7 mouse cellular contexts compared by ENCODE assay signal in genomic region chr14:45456502-45456846, GRCm38 (mm10). TPM values are rescaled to one million over a fixed set of nuclear protein-coding genes. Genes with fewer than 3 reads are reported as not detected.
DNase-seq lines count a peak whose midpoint lies in the region; ATAC-seq and TF ChIP-seq lines count a peak whose summit lies in the region.

No protein-coding gene starts in this region.

- peaks cover 36% of the 10 kb centered on the region for H3K4me1 ChIP-seq in midbrain, embryonic 10.5 days
- H3K4me1 ChIP-seq in midbrain, embryonic 16.5 days (ENCODE audit: control insufficient read depth, insufficient read depth, low read length) = peaks cover 11% of the 10 kb centered on the region; the same call in 1 of the 2 replicates
- peaks cover 47% of the 10 kb centered on the region for H3K4me1 ChIP-seq in heart, postnatal 0 days (ENCODE audit: control insufficient read depth, insufficient read depth)
- H3K4me1 ChIP-seq in lung, embryonic 16.5 days (replicated peaks; ENCODE audit: control insufficient read depth, insufficient read depth, low read length) = peaks cover 19% of the 10 kb centered on the region

- TF ChIP-seq EP300 in heart, postnatal 0 days (IDR thresholded peaks at IDR 0.05; ENCODE audit: low read depth) = peak; percentile 81

- no peak for DNase-seq in midbrain, embryonic 10.5 days (ENCODE audit: low spot score)
- peak; percentile 72 for DNase-seq in heart, postnatal 0 days (ENCODE audit: low spot score)
- no peak for DNase-seq in adrenal gland, adult 8-10 months
- DNase-seq in ovary, postnatal 36 days (ENCODE audit: low spot score) = no peak
- no peak for DNase-seq in spleen, postnatal 36 days (ENCODE audit: low spot score in 2 of 2)

- H3K4me3 ChIP-seq in midbrain, embryonic 10.5 days = no peak overlapping the region
- H3K4me3 ChIP-seq in midbrain, embryonic 16.5 days (ENCODE audit: low read depth, low read length) = no peak overlapping the region
- H3K4me3 ChIP-seq in heart, postnatal 0 days (ENCODE audit: low read depth, low read length) = no peak overlapping the region
- H3K4me3 ChIP-seq in lung, embryonic 16.5 days (ENCODE audit: low read length) = no peak overlapping the region

- H3K27me3 ChIP-seq in midbrain, embryonic 10.5 days (ENCODE audit: low read depth, poor library complexity, severe bottlenecking) = no peaks in the 10 kb centered on the region
- no peaks in the 10 kb centered on the region for H3K27me3 ChIP-seq in midbrain, embryonic 16.5 days (ENCODE audit: control insufficient read depth, insufficient read depth, low read depth, low read length)
- H3K27me3 ChIP-seq in heart, postnatal 0 days (ENCODE audit: control insufficient read depth, insufficient read depth, low read length) = no peaks in the 10 kb centered on the region
- H3K27me3 ChIP-seq in lung, embryonic 16.5 days (ENCODE audit: control insufficient read depth, insufficient read depth, low read depth, low read length) = no peaks in the 10 kb centered on the region

- peaks cover 38% of the 10 kb centered on the region for H3K36me3 ChIP-seq in midbrain, embryonic 10.5 days
- peaks cover 8% of the 10 kb centered on the region for H3K36me3 ChIP-seq in midbrain, embryonic 16.5 days (ENCODE audit: control insufficient read depth, insufficient read depth, low read length)
- peaks cover 39% of the 10 kb centered on the region for H3K36me3 ChIP-seq in heart, postnatal 0 days (replicated peaks; ENCODE audit: control insufficient read depth, insufficient read depth, low read length)
- peaks cover 14% of the 10 kb centered on the region for H3K36me3 ChIP-seq in lung, embryonic 16.5 days (ENCODE audit: control insufficient read depth, insufficient read depth, low read length)

- no peak overlapping the region for H3K4me2 ChIP-seq in midbrain, embryonic 16.5 days (ENCODE audit: low read length)
- H3K4me2 ChIP-seq in heart, postnatal 0 days (ENCODE audit: low read depth, low read length) = no peak overlapping the region
- no peak overlapping the region for H3K4me2 ChIP-seq in lung, embryonic 16.5 days (ENCODE audit: low read depth, low read length)

- no peaks in the 10 kb centered on the region for H3K9me3 ChIP-seq in midbrain, embryonic 10.5 days (replicated peaks)
- no peaks in the 10 kb centered on the region for H3K9me3 ChIP-seq in midbrain, embryonic 16.5 days (replicated peaks; ENCODE audit: control insufficient read depth, low read length, poor library complexity, severe bottlenecking)
- no peaks in the 10 kb centered on the region for H3K9me3 ChIP-seq in heart, postnatal 0 days (replicated peaks; ENCODE audit: control insufficient read depth, low read length)
- no peaks in the 10 kb centered on the region for H3K9me3 ChIP-seq in lung, embryonic 16.5 days (ENCODE audit: control insufficient read depth, low read length)

- no peak for ATAC-seq in midbrain, embryonic 16.5 days
- ATAC-seq in heart, postnatal 0 days (ENCODE audit: insufficient read depth, low read depth) = peak; percentile 24; the same call in 1 of the 2 replicates
- ATAC-seq in lung, embryonic 16.5 days (ENCODE audit: low read depth) = peak; percentile 3; the same call in 1 of the 2 replicates

- WGBS in midbrain, embryonic 10.5 days = 0% methylated on average over 1 of the region's 1 CpGs
- no CpG with 5 or more reads among the region's 1 CpGs for WGBS in midbrain, embryonic 16.5 days
- WGBS in heart, postnatal 0 days = 0% methylated on average over 1 of the region's 1 CpGs
- WGBS in lung, embryonic 16.5 days = 0% methylated on average over 1 of the region's 1 CpGs

- no peak for TF ChIP-seq CTCF in heart, postnatal 0 days (IDR thresholded peaks at IDR 0.05; ENCODE audit: low read depth)

- H3K27ac ChIP-seq in midbrain, embryonic 10.5 days (replicated peaks) = 0 out of 2 replicates have a peak overlapping the region, but pooled peaks have one; percentile 9
- H3K27ac ChIP-seq in midbrain, embryonic 16.5 days (ENCODE audit: low read length) = no peak overlapping the region; the same call in 1 of the 2 replicates
- H3K27ac ChIP-seq in heart, postnatal 0 days (ENCODE audit: low read depth) = peak overlapping the region; percentile 89
- H3K27ac ChIP-seq in lung, embryonic 16.5 days (ENCODE audit: low read length) = peak overlapping the region; percentile 81; the same call in 1 of the 2 replicates

- no peak overlapping the region for H3K9ac ChIP-seq in midbrain, embryonic 16.5 days (ENCODE audit: low read depth, low read length)
- no peak overlapping the region for H3K9ac ChIP-seq in heart, postnatal 0 days (replicated peaks; ENCODE audit: low read depth, low read length)
- no peak overlapping the region for H3K9ac ChIP-seq in lung, embryonic 16.5 days (ENCODE audit: low read length)

RNA-seq across cellular contexts. Expression of gene Gnpnat1, which starts 51.8 kb away (rescaled TPM):
- 37.8 and 42.4 TPM in 2 replicates for polyA plus RNA-seq in midbrain, embryonic 10.5 days (2016; fragmentation: Nextera tagmentation; extraction: Ambion mirVana)
- polyA plus RNA-seq in midbrain, embryonic 16.5 days (2015; fragmentation: Nextera tagmentation; extraction: Ambion mirVana) = 33.6 and 34.6 TPM in 2 replicates
- total RNA-seq in heart, postnatal 0 days (2014; rRNA removed; ENCODE audit: low replicate concordance) = 5.3 and 11.0 TPM in 2 replicates
- polyA plus RNA-seq in heart, postnatal 0 days (2015; fragmentation: Nextera tagmentation; extraction: Ambion mirVana) = 18.6 and 22.1 TPM in 2 replicates
- 43.6 and 45.4 TPM in 2 replicates for polyA plus RNA-seq in lung, embryonic 16.5 days (2015; fragmentation: Nextera tagmentation; extraction: Ambion mirVana)
- 10 to 100 TPM; 26.6 to 37.7 (median 31.8) TPM for total RNA-seq in adrenal gland, adult 8-10 months (2022)
